Mouse (Mus musculus) right cerebral cortex, postnatal 14 days (tissue): Measurements from ENCODE around the gene Acvr1.
A peak's percentile ranks its signal among the peaks of the same experiment; 100 is the strongest.

Experiments used
- DNase-seq: peaks from one replicate; pipeline ENCODE4 v3.0.0; 2022

The Acvr1 gene

DNA sequence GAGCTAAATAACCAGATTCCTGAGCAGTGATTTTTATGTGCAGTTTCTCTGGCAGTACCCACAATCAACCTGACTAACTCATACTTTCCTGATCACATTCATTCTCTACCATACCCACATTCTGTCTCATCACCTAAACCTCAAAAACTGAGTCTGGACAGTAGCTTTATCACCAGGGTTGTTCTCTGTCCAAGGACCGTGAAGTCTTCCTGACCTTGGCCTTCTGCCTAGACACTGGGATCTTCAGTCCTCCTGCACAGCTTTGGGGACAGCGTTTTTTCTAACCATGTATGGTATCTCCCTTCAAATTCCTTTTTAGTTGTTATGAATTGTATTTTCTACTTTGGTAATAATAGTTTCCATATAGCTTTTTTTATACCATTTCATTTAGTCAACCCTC, 163.5 kb downstream of the Acvr1 start:
- DNase-seq, result no peak

GRCm38 (mm10) chr2:58388601-58389000, 178.4 kb downstream of the Acvr1 start:
- no peak for DNase-seq

DNA sequence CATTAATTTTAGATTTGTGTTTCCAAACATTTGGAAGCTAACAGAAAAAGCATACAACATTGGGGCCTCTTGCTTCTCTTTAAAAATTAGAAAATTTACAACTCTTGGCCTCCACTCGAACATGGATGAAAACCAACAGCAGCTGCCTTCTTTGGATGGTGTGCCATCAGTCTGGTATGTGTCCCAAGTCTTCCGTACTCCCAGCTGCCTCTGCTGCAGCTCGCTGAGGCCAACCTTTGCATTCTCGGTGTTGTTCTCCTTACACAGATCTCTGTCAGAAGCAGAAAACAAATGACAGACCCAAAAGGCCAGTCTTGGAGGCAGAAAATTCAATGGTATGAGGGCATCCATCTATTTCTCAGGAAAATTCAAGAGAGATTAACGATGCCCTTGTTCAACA, 186.9 kb downstream of the Acvr1 start:
- no peak for DNase-seq

GRCm38 (mm10) chr2:58379475-58379874, 187.5 kb downstream of the Acvr1 start:
- DNase-seq, result no peak

DNA sequence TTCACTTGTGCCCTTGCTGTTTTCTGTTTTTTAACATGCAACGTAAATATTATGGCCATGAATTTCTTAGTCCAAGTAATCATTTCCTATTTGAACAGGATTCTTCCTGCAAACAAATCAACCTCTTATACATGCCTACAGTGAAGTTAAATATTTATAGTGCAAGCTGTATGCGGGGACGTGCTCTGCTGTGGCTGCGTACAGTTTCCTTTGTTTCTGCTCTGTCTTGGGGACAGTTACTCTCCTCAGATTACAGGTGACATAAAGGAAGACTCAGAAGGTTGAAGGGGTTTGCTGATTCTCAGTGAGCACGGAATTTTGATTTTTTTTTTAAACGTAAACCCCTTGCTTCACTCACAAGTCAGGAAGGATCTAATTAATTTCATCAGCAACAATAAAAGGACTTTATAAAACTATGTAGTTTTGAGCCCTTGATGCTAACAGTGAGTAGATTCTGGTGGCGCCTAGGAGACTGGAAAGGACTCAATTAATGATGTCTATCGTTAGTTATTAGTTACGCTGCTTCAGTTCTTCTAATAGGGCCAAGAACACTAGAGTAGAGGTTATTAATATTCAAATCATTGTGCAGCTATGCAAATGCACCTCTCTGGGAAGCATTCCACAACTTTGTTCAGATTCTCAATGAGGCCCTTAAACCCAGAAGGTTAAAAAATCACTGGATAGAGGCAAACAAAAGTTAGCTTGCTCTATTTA, 189.4 kb downstream of the Acvr1 start:
- no peak for DNase-seq

GRCm38 (mm10) chr2:58366196-58366595, 200.8 kb downstream of the Acvr1 start:
- no peak for DNase-seq

DNA sequence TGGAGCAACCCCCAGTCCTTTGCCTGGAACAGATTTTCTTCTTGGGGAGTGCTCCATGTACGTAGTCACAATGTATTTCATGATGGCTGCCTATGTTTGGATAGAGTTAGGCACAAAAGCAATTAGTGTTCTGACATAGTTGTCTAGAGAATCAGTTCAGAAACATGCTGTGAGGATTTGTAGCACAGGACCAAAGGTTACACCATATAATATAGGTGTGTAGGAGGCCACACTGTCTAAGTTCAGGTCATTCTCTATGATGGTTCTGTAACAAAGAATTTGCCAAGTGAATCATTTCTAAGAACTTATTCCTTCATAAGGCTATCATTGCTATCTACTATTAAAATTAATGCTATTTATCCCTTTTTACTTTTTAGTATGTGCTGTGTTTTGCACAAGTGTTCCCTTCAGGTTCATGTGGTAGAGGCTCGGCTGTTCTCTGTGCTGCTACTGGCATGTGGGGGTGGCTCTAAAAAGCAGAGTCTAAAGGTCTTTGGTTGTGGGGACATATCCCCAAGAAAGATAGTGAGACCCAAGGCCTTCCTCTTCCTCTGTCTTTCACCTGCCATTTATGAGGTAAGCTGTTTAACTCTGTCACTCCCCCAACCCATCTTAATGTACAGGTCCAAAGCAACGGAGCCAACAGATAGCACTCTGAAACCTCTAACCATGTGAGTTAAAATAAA, 205.5 kb downstream of the Acvr1 start:
- DNase-seq, result no peak

DNA sequence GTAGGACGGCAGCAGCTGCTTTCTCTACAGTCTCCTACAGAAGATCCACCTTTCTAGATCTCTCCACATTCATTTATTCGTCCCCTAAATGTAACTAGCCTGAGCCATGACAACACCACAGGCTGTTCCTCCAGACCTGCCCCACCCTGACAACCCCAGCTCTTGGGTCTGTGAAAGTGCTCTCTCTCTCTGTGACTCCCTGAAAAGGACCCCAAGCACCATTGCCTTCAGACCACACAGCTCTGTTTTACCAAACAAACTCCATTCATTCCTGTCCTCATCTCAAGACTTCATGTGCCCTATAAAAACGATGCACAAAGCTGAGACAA, 208.9 kb downstream of the Acvr1 start:
- no peak for DNase-seq

DNA sequence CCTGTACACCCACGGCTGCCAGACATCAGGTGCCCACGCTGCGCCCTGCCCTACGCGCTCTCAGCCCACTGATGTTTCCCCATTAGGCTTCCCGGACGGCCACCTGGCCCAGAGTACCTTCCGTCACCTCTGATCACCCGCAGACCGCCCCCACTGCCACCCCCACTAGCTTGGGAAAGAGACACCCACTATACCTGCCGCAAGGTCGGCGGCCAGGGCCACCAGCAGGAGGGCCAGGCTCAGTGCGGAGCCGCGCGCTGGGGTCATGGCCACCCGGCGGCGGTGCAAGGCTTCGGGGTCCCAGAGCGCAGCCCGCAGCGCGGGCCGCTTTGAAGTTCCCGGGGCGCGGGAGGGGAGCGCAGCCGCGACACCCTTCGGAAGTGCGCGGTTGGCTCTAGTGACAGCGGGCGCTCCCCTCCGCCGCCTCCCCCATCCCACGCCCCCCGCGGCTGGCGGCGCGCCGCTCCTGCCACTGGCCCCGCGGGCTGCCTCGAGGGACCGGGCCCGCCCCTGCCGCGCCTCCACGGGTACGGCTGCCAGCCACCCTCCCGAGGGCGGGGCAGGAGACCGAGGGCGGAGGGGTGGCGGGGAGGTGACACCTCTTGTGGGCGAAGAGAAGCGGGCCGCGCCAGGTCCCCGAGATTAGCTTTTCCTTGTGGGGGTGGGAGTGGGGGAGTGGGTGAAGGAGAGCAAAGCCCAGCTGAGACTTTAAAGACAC, 209.4 kb downstream of the Acvr1 start, which contains the start of gene Acvr1c:
Gene Acvr1c (minus strand): TSS at position 482 of the 718 bp plus-strand sequence.
- peak; percentile 29 for DNase-seq

DNA sequence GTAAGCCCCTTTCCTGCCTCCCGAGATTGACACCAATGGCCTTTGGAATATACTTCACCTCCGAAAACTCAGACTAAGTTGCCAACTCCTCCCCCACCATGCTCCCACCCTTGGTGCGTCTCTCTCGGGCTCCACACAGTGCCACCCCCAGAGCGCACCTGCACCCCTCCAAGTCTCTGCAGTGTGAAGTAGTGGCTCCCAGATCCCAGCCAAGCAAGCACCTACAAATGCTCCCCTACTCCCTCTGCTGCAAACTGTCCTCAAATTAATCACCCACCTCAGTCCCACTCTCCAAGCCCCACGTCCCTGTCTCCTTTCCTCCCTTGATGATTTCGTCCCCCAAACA, 209.9 kb downstream of the Acvr1 start:
- DNase-seq, result no peak

DNA sequence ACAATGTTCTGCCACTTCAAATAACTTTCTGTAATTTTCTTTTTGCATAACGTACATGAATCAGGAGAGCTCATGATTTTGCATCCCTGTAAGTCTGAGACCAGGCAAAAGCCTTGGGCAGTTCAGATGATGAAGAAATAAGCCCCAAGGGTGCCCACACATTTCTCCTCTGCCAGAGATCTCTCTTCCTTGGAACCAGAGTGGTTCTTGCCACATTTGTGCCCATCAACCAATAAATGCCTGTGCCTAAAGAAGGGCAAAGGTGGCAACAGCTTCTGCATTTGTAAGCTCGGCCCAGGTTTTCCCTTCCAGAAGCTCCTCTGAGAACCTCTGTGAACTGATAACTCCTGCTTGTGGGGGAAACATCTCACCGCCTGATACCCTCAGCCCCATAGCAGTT, 212.6 kb downstream of the Acvr1 start:
- DNase-seq, result no peak

- no peak for DNase-seq
Observed at GRCm38 (mm10) chr2:58352846-58353245, 214.1 kb downstream of the Acvr1 start.

DNA sequence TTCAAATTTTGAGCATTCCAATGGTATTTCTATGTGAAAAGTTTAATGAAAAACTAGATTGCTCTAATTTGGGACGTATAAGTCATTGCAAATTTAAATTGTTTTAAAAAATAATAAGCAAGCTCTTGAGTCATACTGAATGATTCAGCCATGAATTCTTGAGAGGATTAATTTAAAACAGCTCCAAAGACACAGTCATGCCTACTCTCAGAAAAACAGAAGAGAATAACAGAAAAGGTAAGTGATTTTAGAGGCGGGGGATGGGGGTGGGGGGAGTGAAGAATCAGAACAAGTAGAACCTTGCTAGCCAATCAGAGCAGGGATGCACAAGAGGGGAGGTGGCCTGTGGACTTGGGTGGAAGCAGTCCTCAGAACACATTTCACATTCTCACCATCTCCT, 216.3 kb downstream of the Acvr1 start:
- no peak for DNase-seq
